Mouse (Mus musculus): ENCODE data around the gene Pdpk1.
A peak's percentile ranks its signal among the peaks of the same experiment; 100 is the strongest.

DNA sequence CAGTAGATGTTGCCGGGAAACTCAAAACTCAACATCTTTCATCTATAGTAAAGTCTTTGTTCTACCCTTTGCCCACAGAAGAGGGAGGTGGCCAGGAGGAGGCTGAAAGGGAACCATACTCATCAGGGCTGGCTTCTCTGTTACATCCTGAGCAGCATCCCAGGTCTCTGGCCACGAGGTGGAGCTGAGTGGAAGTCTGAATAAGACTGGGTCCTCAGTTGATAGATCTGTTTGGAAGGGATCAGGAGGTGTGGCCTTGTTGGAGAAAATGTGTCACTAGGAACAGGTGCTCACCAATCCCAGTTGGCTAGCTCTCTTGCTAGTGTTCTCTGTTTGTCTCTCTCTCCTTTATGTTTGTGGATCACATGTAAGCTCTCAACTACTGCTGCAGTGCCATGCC lies 44.6 kb upstream of the Pdpk1 start:
- TF ChIP-seq CTCF (IDR thresholded peaks at IDR 0.05; ENCODE audit: low read depth) (peak; percentile 29), EP300 (IDR thresholded peaks at IDR 0.05; ENCODE audit: low read depth) (no peak)

Data from liver, postnatal 0 days (tissue).